Mouse (Mus musculus) forebrain, embryonic 11.5 days (tissue): ENCODE results near the gene Sept10. TPM values are rescaled to one million over a fixed set of nuclear protein-coding genes. Genes with fewer than 3 reads are reported as not detected.

ENCODE experiments used
- ATAC-seq: fragments of 200-750 bp; cut with Nextera tagmentation; replicated peaks from 2 replicates; pipeline ENCODE4 v1.8.0; 2017; ENCODE audit warnings: moderate TSS enrichment; ENCODE audit not compliant: low FRiP score
- DNase-seq: peaks from one replicate; pipeline ENCODE4 v3.0.0-alpha.2; 2017; ENCODE audit warnings: low spot score
- H3K27ac ChIP-seq: fragments of 300-500 bp; sonication (generic); 2 replicates; pipeline ENCODE4 v1.5.1; 2014; ENCODE audit warnings: low read depth, low read length
- H3K27me3 ChIP-seq: fragments of 300-500 bp; sonication (generic); 2 replicates; pipeline ENCODE4 v1.6.1; 2014; ENCODE audit warnings: mild to moderate bottlenecking, low read length, mixed read lengths; ENCODE audit not compliant: control insufficient read depth, insufficient read depth
- H3K36me3 ChIP-seq: fragments of 300-500 bp; sonication (generic); 2 replicates; pipeline ENCODE4 v1.6.1; 2014; ENCODE audit warnings: mild to moderate bottlenecking, low read length, moderate library complexity, mixed read lengths; ENCODE audit not compliant: control insufficient read depth, insufficient read depth
- H3K4me1 ChIP-seq: fragments of 300-500 bp; sonication (generic); replicated peaks from 2 replicates; pipeline ENCODE4 v1.6.1; 2014; ENCODE audit warnings: low read length, mixed read lengths; ENCODE audit not compliant: control insufficient read depth, insufficient read depth
- H3K4me2 ChIP-seq: fragments of 300-500 bp; sonication (generic); 2 replicates; pipeline ENCODE4 v1.6.1; 2014; ENCODE audit warnings: low read depth, mild to moderate bottlenecking, low read length, moderate library complexity, mixed read lengths; ENCODE audit not compliant: severe bottlenecking
- H3K4me3 ChIP-seq: fragments of 300-500 bp; sonication (generic); 2 replicates; pipeline ENCODE4 v1.5.1; 2014; ENCODE audit warnings: low read depth, low read length
- H3K9ac ChIP-seq: fragments of 300-500 bp; sonication (generic); 2 replicates; pipeline ENCODE4 v1.6.1; 2014; ENCODE audit warnings: low read length
- H3K9me3 ChIP-seq: fragments of 300-500 bp; sonication (generic); 2 replicates; pipeline ENCODE4 v1.6.1; 2016; ENCODE audit warnings: low read length, mixed read lengths; ENCODE audit not compliant: control insufficient read depth
- WGBS: fragments of 180-500 bp; shearing (Covaris S2); extraction: QIAGEN DNeasy Blood & Tissue Kit; methylation state at CpG from one replicate; pipeline ENCODE4 v1.1.7; 2014; 5-methylcytosine and 5-hydroxymethylcytosine counted together
- polyA plus RNA-seq: library from polyadenylated mRNA; unstranded; fragments of >200 nt; fragmentation: Nextera tagmentation; extraction: Ambion mirVana; gene quantifications from 2 replicates; pipeline ENCODE4 v1.2.1, GENCODE M21; 2014

The Sept10 gene
- polyA plus RNA-seq, 1 experiment from 2014 or later = 37.3 TPM

GRCm38 (mm10) chr10:59222271-59223101, 839 bp upstream of the Sept10 start:
- Histone ChIP-seq H3K36me3 (no peaks in the 10 kb centered on the region), H3K9me3 (no peaks in the 10 kb centered on the region), H3K4me1 (peaks cover 5% of the 10 kb centered on the region), H3K4me3 (peak overlapping the region; percentile 80), H3K4me2 (peak overlapping the region; percentile 99), H3K9ac (peak overlapping the region; percentile 90), H3K27me3 (no peaks in the 10 kb centered on the region), H3K27ac (no peak overlapping the region; the same call in 1 of the 2 replicates)
- DNase-seq = peak; percentile 65
- ATAC-seq = peak; percentile 17; the same call in 1 of the 2 replicates
- WGBS = 3% methylated on average over 48 of the region's 49 CpGs

GRCm38 (mm10) chr10:59220824-59221472, 699 bp downstream of the Sept10 start:
- 2% methylated on average over 39 of the region's 39 CpGs for WGBS
- ATAC-seq = no peak

GRCm38 (mm10) chr10:59200011-59200410, 21.6 kb downstream of the Sept10 start:
- no peaks in the 10 kb centered on the region for H3K4me1 ChIP-seq
- no peaks in the 10 kb centered on the region; the same call in 1 of the 2 replicates for H3K36me3 ChIP-seq
- H3K4me2 ChIP-seq = no peak overlapping the region
- H3K4me3 ChIP-seq = no peak overlapping the region
- ATAC-seq (no peak), DNase-seq (no peak)
- no peak overlapping the region for H3K9ac ChIP-seq
- no peaks in the 10 kb centered on the region for H3K9me3 ChIP-seq
- H3K27me3 ChIP-seq = no peaks in the 10 kb centered on the region
- no peak overlapping the region for H3K27ac ChIP-seq

More at GRCm38 (mm10) chr10:59220824-59221472, 699 bp downstream of the Sept10 start:
- Histone ChIP-seq H3K4me2 (peak overlapping the region; percentile 99), H3K4me1 (peaks cover 5% of the 10 kb centered on the region), H3K9ac (peak overlapping the region; percentile 90), H3K27me3 (no peaks in the 10 kb centered on the region), H3K4me3 (peak overlapping the region; percentile 80), H3K36me3 (no peaks in the 10 kb centered on the region), H3K9me3 (no peaks in the 10 kb centered on the region), H3K27ac (peak overlapping the region; percentile 96)
- no peak for DNase-seq

- WGBS = 85% methylated on average over 3 of the region's 3 CpGs
- no peaks in the 10 kb centered on the region for H3K4me1 ChIP-seq
- H3K4me3 ChIP-seq = no peak overlapping the region
- H3K4me2 ChIP-seq = no peak overlapping the region
- no peak overlapping the region for H3K27ac ChIP-seq
- DNase-seq (no peak), ATAC-seq (no peak)
- H3K9ac ChIP-seq = no peak overlapping the region
- H3K27me3 ChIP-seq = no peaks in the 10 kb centered on the region
- H3K9me3 ChIP-seq = no peaks in the 10 kb centered on the region
- H3K36me3 ChIP-seq = no peaks in the 10 kb centered on the region; the same call in 1 of the 2 replicates
These were observed 24.9 kb downstream of the Sept10 start for GRCm38 (mm10) chr10:59196763-59197162.

- H3K4me2 ChIP-seq = no peak overlapping the region
- 87% methylated on average over 5 of the region's 5 CpGs for WGBS
- H3K27ac ChIP-seq = no peak overlapping the region
- H3K4me1 ChIP-seq = no peaks in the 10 kb centered on the region
- H3K4me3 ChIP-seq = no peak overlapping the region
- no peak for DNase-seq
- H3K9ac ChIP-seq = no peak overlapping the region
- no peaks in the 10 kb centered on the region for H3K27me3 ChIP-seq
- ATAC-seq = no peak
- H3K36me3 ChIP-seq = no peaks in the 10 kb centered on the region; the same call in 1 of the 2 replicates
- H3K9me3 ChIP-seq = no peaks in the 10 kb centered on the region
These were observed 26.8 kb downstream of the Sept10 start for GRCm38 (mm10) chr10:59194891-59195290.

GRCm38 (mm10) chr10:59182306-59182705, 39.3 kb downstream of the Sept10 start:
- ATAC-seq (no peak), DNase-seq (no peak)
- H3K27ac ChIP-seq = no peak overlapping the region
- H3K4me2 ChIP-seq = no peak overlapping the region
- H3K4me3 ChIP-seq = no peak overlapping the region
- no peaks in the 10 kb centered on the region for H3K9me3 ChIP-seq
- no peaks in the 10 kb centered on the region for H3K4me1 ChIP-seq
- no peak overlapping the region for H3K9ac ChIP-seq
- no peaks in the 10 kb centered on the region for H3K36me3 ChIP-seq
- no peaks in the 10 kb centered on the region for H3K27me3 ChIP-seq
- WGBS = 86% methylated on average over 3 of the region's 3 CpGs

- Histone ChIP-seq H3K4me1 (no peaks in the 10 kb centered on the region), H3K27me3 (no peaks in the 10 kb centered on the region), H3K36me3 (no peaks in the 10 kb centered on the region; the same call in 1 of the 2 replicates), H3K9me3 (no peaks in the 10 kb centered on the region), H3K27ac (no peak overlapping the region), H3K4me2 (no peak overlapping the region), H3K9ac (no peak overlapping the region), H3K4me3 (no peak overlapping the region)
- 96% methylated on average over 3 of the region's 3 CpGs for WGBS
- no peak for DNase-seq
- no peak for ATAC-seq
These were observed 42.0 kb downstream of the Sept10 start for GRCm38 (mm10) chr10:59179620-59180019.

GRCm38 (mm10) chr10:59172539-59172938, 49.1 kb downstream of the Sept10 start:
- 94% methylated on average over 1 of the region's 1 CpGs for WGBS
- Histone ChIP-seq H3K9ac (no peak overlapping the region), H3K27me3 (no peaks in the 10 kb centered on the region), H3K4me3 (no peak overlapping the region), H3K36me3 (no peaks in the 10 kb centered on the region; the same call in 1 of the 2 replicates), H3K4me2 (no peak overlapping the region), H3K9me3 (no peaks in the 10 kb centered on the region), H3K4me1 (no peaks in the 10 kb centered on the region), H3K27ac (no peak overlapping the region)
- no peak for ATAC-seq
- DNase-seq = no peak
